Mouse (Mus musculus): ENCODE data around the gene P2rx4.
A peak's percentile ranks its signal among the peaks of the same experiment; 100 is the strongest.

Gene P2rx4

DNA sequence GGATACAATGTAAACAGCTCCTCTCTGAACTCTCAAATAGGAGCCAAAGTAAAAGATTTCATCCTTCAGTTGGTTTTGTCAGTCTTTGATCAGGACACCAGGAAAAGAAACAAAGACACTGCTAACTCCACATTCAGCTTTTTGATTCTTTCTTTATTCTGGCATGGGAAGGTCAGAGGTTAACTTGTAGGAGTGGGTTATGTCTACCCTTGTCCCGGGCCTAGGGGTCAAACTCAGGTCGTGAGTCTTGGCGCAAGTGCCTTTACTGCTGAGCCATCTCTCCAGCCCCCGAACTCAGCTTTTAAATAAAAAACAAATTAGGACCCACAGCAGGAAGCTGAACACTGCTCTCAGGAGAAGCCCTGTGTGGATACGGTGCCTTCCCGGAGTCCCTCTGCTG is 48.8 kb downstream of the P2rx4 start:
- no peak for DNase-seq (ENCODE audit: low spot score in 2 of 2)

DNA sequence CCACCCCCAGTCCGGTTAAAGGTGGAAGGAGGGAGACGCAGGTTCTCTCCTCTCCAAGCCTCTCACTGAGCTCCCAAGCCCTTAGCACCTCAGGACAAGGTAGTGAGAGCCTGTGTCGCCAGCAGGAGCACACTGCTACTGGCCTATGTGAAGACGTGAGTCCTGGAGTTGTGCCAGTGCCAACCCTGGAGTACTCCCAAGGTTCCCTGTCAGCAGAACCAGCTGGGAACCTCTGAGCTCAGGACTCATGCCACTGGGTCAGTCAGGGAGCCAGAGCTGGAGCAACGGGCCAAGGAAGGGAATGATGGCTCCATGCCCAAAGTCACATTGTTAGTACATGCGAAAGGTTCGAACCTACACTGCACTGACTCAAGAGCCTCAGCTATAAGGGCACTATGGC is 49.3 kb downstream of the P2rx4 start:
- DNase-seq (ENCODE audit: low spot score in 2 of 2) = no peak

DNA sequence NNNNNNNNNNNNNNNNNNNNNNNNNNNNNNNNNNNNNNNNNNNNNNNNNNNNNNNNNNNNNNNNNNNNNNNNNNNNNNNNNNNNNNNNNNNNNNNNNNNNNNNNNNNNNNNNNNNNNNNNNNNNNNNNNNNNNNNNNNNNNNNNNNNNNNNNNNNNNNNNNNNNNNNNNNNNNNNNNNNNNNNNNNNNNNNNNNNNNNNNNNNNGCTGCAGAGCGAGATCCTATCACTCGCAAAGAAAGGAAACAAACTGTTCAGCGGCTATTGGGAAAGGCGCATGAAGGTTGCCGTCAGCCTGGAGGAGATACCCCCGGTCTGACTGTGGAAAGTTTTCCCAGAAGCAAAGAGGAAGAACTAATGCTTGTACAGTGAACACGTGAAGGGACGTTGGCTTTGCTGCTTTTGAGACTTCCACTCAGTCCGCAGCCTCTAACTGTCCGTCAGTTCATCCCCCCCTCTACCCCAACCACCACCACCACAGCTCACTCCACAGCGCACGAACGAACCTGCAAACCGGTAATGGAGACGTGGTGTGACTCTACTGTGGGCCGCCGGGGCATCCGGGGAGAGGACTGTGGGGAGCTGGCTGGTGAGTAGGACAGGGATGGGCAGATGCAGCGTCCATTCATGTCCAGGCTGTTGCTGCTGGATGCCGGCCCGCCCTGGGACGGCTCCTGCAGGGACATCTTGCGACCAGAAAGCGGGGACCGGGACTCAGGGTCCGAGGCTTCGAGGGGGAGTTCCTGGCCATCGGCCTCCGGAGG is 56.1 kb downstream of the P2rx4 start:
- no peak for DNase-seq (ENCODE audit: low spot score in 2 of 2)

DNA sequence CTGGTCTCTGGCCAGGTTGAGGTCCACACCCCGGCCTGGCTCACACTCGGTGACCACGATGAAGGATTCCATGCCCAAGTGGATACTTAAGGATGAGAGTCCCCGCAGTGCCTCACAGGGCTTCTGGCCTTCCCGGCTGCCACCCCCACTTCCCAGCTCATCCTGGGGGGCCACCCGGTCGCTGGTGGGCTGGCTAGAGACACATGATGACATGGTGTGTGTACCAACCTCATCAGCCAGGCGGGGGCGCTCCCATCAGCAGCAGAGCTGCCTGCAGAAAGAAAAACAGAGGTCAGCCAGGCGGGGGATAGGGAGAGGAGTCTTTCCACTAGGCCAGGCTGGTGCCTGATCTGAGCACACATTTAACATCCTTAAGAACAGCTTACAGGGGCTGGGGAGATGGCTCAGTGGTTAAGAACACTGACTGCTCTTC is 56.7 kb downstream of the P2rx4 start:
- peak in 1 of 2 experiments; percentile 44 for DNase-seq (ENCODE audit: low spot score in 2 of 2)

DNA sequence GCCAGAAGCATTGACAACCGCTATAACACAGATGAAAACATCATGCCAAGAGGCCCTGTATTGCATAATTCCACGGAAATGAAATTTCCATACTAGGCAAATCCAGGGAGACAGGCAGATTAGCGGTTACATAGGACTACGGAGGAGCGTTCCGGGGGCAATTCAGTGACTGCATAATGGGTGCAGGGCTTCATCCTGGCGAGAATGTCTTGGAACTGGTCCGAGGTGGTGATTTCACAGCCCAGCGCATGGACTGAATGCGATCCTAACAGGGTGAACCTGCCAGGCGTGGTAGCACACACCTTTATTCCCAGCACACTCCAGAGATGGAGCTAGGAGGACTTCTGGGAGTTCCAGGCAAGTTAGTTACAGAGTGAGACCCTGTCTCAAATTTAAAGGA is 59.9 kb downstream of the P2rx4 start:
- no peak for DNase-seq (ENCODE audit: low spot score in 2 of 2)

DNA sequence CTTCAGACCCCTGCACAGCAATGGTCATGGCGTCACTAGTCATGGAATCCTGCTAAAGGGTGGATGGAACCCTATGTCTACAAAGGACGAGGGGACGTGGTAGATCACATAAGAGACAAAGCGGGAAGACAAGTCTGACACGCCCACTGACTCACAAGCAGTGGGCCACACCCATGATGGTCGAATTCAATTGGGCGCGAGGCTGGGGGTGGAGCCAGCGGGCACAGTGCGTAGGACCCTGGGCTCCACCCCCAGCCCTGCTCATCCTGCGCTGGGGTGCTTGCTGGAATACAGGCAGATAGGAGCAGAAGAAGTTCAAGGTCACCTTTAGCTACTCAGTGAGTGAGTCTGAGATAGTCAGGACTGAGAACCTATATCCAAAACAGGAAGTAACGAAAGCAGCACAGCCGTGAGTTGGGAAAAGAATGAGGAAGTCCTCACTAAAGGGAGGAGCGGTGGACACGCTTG is 61.8 kb downstream of the P2rx4 start:
- peak in 1 of 2 experiments; percentile 45 for DNase-seq (ENCODE audit: low spot score in 2 of 2)

DNA sequence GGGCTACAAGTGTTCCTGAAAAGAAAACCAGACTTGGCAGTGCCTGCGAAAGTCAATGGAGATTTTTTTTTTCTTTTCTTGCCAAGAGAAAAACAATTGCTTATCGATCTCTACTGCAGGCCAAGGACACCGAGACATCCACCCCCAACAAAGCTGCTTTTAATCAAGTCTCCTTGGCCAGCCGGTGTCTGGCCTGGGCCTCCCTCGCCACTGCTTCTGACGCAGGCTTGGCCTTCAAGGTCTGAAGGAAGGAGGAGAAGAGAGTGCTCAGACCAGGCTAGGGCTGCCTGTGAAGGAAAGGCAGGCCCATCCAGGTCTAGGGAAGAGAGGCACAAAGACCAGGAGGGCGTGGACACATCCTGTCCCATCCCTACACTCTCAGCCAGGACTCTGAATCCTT is 63.0 kb downstream of the P2rx4 start:
- DNase-seq (ENCODE audit: low spot score in 2 of 2) = no peak

DNA sequence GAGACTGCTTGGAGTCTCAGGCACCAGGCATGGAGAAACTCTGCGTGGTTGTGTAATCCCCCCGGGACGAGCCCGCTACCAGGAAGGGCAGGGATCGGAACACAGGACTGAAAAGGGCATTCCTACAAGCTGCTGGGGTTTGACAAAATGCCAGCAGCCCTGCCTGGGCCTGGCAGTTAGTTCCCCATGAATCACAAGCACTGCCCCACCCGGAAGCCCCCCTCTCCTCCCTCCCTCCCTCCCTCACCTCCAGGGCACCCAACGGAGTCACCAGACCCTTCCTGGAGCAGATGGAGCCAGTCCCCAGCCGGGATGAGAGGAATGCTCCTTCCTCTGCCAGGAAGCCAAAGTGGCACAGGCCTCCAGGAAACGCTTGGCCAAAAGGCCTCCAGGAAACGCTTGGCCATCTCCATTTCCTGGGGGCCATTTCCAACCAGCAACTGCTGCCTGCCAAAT is 63.5 kb downstream of the P2rx4 start:
- peak; percentile 31 to 67 for DNase-seq (ENCODE audit: low spot score in 2 of 2)

DNA sequence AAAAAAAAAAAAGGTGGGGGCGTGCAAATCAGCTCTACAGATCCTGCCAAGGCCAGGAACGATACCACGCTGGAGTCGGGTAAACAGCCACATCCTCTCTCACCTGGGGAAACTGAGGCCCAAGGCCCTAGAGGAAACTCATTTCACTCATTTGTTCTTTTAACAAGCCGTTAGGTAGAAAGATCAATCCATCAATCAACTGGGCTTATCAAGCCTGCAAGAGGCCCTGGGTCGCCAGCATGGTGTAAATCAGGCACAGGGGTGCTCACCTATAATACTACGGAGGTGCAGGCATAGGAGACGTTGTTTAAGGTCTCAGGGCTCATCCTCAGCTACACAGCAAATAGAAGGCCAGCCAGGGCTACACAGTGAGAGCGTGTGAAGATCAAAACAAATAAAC is 64.1 kb downstream of the P2rx4 start:
- no peak for DNase-seq (ENCODE audit: low spot score in 2 of 2)

DNA sequence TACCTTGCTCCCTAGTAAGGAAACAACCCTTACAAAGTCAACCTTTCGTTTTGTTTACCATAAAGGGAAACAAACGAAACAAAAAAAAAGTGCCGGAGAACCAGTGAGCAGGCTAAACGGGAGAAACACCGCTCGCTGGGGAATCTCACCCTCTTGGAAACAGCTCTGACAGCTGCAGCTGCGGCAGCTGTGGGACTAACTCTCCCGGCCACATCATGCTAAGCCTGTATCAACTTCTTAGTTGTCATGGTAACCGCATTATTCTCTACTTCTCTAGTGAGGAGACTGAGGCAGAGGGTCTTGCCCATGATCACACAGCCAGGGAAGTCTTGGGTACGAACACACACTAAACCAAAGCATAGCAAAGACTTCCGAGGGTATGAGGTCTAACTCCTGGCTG is 66.4 kb downstream of the P2rx4 start:
- DNase-seq (ENCODE audit: low spot score in 2 of 2) = no peak

DNA sequence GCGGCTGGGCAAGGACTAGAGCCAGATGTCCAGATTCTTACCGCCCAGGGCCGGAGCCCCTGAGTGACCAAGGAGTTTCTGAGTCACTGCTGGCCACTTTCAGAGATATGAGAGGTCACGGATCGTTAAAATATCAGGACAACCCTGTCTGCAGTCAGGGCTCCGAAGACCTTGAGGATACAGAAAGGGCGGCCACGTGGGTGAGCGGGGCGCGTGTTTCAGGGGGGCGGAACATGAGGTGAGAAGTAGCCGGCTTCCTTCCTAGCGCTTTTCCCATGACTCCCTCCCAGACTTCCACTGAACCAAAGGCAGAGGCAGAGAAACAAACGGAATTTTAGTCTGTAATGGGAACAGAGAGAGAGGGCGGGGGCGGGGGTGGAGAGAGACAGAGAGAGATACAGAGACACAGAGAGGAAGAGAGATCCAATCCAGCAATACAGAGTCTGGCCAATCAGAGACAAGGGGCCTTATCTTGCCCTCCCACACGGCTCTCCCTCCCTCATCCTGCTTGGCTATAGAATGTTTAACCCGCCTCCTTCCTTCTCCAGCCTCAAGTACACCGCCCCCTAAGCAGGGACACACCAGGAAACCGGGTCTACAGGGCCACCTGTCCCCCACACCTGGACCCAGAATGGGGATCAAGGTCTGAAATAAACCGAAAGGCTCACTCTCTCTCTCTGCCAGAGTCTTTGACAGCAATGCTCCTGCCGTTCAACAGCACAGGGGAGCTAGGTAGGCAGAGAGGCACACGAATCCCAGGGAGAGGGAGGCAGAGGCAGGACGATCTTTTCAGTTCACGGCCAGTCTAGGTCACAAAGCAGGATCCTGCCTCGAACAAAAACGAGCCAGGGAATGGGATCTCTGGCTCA is 67.6 kb downstream of the P2rx4 start:
- DNase-seq (ENCODE audit: low spot score in 2 of 2) = peak in 1 of 2 experiments; percentile 42

DNA sequence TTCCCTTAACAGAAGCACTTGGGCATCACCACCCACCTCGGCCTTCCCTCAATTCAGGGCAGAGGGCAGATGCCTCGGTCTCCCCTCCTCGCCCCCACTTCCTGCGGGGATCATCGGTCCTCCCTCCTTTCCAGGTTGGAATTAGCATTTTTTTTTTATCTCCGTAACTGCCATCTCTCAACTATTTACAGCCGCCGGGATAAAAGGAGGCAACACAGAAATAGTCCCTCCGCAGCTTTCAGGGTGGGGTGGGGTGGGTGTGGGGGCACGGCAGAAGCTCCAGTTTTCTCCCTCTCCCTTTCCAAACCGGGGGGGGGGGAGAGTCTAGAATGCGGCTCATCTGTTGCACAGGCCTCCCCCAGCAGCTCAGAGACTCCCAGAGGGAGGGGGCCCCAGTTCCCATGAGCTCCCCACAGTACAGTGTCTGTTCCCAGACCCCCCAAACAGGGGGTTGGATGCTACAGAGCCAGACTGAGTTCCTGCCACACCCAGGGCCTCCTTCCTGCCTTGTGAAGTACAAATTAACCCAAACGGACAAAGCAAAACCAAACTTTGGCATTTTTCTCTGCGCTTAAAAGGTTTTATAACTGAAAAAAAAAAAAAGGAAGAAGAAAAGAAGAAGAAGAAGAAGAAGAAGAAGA is 68.4 kb downstream of the P2rx4 start:
- DNase-seq (ENCODE audit: low spot score in 2 of 2) = no peak

DNA sequence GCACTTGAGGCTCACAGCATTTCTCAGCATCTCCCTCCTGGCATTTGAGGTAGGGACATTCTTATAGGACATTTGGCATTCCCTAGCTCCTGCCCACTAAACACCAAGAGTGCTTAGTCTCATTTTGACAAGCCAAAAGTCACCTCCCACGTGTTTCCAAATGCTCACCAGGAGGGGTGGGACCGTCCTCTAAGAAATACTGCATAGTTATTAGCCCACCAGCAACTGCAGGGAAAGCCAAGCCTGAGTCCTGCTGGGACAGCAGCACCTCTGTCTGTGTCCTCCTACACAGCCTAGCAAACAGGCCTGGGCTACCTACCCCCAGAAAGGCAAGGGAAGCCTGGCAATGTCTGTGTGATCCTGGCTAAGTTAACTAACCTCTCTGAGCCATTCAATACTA is 70.0 kb downstream of the P2rx4 start:
- DNase-seq (ENCODE audit: low spot score in 2 of 2) = no peak

DNA sequence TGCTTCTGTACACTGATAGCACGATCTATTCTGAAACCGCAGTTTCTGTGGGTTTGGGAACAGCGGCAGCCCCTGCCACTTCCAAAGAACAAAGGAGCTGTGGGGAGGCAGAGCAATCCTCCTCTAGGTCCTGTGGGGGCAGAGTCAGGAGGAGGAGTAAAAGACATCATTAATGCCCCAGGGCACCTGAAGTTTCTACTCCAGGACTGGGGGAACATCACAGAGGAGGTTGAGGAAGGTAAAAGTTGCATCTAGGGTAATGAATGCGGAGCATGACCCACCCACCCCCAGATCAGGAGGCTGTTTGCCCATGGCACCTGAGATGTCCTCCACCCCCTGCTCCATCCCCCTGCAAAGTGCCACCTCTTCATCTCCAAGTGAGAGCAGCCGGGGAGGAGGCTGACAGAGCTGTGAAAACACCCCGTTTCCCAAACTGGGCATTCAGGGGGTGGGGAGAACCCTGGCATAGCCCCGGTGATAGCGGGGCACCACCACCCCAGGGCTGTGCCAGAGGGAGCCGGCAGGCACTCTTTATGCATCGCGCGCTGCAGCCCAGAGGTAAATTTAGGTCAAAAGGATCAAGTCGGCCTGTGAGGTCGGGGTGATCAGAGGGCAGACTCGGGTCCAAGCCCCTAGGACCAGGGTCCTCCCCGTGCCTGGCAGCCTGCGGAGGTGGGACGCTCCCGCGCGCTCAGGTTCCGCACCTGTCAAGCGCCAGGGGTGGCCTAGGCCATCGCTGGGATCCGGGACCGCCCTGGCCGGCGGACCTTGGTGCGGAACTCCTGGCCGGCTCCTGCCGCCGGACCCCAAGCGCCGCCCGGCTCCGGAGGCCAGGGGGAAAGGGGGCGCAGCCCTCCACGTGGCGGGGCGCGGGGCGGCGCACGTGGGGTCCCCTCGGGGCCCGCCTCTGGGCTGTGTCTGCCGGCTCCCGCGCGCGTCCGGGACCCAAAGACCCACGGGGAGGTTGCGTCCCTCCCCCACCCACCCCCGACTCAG is 71.2 kb downstream of the P2rx4 start:
- peak; percentile 41 to 79 for DNase-seq (ENCODE audit: low spot score in 2 of 2)
